Mouse (Mus musculus) gastrocnemius, adult 18-20 months (tissue): ENCODE results near the gene Fam196a. TPM values are rescaled to one million over a fixed set of nuclear protein-coding genes. Genes with fewer than 3 reads are reported as not detected.

Source experiments
- DNase-seq: peaks from one replicate; pipeline ENCODE4 v3.0.0; 2021; ENCODE audit warnings: low spot score
- long read RNA-seq, 2 experiments: library from polyadenylated mRNA; stranded (forward); transcript quantifications; one replicate each; pipeline ENCODE4 v2.0.0; 2021
- total RNA-seq, 2 experiments: library from RNA; stranded (reverse); gene quantifications; 2 replicates each; pipeline ENCODE4 v1.2.3; 2021

The Fam196a gene
- under 1 TPM in 1 of 2 experiments, not detected in 1; 0.07 TPM for total RNA-seq
- long read RNA-seq, experiment 1, result 0 reads
- long read RNA-seq, experiment 2, result 0 reads

DNA sequence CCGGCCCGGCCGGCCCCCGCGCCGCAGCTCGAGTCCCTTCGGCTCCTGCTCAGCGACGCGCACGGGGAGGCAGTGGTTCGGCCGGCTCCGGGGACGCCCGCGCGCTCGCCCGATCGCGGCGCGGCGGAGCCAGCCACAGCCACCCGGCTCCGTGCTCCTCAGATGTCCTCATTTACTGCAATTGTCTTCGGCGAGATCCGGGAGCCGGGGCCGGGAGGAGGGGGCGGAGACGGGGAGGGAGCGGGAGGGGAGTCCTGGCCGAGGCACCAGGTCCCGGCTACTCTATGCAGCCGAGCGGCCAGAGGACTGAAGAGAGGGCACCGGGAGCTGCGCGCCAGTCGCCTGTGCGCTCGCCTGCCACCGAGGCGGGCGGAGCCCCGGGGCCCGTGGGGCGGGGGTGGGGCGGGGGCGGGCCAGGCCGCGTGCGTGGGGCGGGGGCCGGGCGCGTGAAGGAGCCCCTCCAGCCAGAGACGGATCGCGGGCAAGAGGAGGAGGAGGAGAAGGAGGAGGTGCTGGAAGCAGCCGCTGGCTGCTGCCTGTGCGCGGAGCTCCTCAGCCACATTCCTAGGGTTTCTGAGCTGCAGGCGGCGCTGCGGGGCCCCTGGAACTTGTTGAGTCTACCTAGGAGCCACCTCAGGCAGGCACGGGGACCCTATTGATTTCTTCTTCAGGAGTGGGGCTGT lies at the start of gene Fam196a:
TSS of gene Fam196a (minus strand) at position 504 of the 683 bp plus-strand sequence.
- DNase-seq, result no peak

DNA sequence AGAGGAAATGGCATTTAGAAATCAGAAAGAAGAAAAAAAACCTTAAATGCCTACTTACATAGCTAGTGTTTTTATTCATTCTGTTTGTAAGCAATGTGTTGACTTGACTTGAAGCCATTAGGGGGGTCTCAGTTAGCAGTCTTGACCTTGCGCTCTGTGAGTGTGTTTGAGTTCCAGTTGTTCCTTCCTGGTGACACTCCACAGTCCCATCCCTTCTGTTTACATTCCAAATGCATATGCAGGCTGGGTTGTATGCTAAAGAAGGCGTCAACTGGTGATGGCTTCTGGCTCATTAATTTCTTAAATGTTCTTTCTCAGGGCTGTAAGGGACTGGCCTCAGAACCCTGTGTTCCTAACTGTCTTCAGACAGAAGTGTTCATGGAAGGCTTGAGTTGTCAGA lies 23.4 kb upstream of the Fam196a start:
- DNase-seq, result no peak

DNA sequence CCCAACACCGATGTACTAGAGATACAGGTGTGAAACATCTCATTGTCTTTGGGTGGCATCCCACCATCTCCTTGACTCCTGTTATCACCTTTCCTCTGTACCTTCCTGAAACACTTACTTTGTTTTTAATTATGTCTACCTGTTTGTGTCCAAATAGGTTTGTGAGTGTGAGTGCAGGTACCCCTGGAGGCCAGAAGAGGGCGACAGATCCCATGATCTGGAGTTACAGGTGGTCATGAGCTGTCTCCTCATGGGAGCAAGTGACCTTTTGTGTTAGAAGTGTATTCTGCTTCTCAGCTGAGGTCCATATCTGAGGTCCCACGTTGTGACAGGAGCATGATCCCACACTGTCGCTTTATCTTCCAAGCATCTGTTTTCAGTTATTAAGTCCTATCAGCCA lies 22.6 kb upstream of the Fam196a start:
- DNase-seq, result no peak

DNA sequence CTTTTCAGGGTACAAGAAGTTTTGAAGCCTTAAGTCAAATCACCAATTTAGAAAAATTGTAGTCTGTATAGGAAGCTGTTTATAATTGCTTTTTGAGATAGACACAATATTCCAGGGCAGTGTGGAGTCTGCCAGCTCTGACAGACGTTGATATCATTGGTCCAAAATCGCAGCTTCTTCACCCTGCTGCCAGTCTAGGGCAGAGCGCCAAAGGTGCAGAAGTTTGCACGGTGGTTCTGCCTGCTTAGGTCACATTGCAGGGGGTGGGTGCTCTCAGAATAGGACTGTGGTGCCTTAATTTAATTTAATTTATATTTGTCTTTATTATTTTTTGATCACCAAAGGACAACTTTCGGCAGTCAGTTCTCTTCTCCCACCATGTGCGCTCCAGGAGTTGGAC lies 20.9 kb upstream of the Fam196a start:
- no peak for DNase-seq

DNA sequence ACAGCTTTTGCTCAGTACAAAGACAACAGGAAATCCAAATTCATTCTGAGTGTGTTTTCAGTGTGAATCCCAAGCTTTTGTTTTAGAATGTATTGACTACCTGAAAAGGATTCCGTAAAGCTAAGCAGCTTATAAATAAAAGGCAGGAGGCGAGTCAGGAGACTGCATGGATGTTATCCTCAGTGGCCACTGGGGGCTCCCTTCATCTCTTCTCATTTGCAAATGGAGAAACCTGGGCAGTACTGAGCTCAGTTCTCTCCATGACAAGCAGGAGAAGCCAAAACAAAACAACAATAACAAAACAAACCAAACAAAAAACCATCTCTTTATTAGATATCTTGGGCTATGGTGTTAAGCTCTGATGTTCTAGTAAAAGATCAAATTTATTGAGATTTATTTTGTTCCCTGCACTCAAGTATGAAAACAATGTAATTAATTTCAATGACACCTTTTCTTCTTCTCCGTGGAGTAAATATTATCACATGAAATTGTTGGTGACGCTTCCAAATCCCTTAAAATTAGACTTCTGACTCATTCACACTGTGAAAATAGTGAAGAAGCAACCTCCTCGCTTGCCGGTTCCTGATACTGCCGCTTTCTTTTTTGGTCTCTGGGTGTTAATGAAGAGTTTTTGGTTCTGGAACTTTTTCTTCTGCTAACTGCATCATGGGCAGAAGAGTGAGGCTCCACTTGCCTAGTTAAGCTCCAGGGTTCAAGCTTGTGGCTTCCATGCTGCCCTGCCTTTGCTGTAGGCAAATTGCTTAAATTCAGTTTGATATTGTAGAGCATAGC lies 7.9 kb upstream of the Fam196a start:
- no peak for DNase-seq

DNA sequence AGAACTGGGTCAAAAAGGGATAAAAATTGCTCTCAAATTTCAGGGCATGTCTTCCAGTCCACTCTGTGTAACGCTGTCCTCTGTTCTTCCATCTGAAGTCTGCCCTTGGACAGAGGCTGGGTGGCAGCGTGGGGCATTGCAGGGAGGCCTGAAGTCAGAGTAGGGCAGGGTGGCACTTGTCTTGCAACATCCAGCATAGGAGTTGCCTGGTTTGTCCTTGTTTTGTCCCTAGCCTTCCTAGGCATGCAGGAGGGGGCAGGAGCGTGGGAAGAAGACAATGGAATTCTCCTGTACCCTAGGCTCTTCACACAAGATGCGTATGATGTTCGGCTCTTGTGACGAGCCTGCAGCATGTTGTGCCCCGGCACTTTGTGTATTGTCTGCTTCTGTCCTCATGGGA lies 5.5 kb upstream of the Fam196a start:
- no peak for DNase-seq

DNA sequence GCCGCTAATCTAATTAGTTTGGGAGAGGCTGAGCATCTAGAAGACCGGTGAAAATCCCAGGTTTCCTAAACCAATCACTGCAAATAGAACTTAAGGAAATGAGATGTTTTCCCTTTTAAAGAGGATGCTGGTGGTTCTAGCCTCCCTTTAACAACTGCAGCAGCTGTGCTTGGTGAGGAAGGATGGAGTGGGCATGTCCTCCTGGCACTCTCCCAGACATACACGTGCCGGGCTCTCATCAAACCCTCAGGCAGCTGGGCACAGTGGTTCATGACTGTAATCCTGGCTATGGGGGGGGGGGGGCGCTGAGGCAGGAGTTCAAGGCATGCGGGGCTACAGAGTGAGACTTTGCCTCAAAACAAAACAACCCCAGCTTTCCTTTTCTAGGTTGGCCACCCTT lies 4.8 kb upstream of the Fam196a start:
- no peak for DNase-seq

DNA sequence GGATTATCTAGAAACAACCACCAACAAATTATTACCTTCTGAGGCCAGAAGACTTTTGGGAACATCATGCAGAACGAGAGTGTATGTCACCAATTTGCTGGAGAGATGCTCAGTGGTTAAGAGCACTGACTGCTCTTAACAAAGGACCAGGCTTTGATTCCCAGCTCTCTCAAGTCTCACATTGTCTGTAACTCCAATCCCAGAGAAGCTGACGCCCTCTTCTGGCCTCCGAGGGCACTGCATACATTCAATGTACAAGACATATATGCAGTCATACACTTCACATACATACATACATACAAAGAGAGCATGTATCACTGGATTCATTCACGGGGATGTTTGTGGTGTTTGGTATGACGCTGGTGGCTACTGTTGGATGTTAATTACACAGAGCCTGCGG lies 3.7 kb upstream of the Fam196a start:
- DNase-seq, result no peak

DNA sequence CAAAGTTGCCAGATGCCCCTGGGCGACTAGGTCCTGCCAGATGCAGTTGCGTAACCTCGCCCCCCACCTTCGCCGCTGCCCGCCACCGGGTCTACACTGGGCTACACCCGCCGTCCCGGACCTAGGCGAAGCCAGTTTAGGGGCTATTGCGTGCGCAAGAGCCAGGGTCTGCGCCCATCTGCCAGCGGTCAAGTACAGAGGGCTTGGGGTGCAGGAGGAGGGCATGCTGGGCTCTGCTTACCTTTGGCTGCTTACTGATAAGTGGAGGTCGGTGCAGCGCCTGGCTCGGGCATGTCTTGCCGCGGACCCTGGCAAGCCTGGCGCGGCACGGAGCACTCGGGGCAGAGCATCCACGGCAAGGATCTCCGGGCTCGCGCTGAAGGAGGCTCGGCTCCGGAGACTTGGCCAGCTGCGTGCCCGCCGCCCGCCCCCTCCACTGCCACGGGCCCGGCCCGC lies 731 bp downstream of the Fam196a start:
- no peak for DNase-seq

DNA sequence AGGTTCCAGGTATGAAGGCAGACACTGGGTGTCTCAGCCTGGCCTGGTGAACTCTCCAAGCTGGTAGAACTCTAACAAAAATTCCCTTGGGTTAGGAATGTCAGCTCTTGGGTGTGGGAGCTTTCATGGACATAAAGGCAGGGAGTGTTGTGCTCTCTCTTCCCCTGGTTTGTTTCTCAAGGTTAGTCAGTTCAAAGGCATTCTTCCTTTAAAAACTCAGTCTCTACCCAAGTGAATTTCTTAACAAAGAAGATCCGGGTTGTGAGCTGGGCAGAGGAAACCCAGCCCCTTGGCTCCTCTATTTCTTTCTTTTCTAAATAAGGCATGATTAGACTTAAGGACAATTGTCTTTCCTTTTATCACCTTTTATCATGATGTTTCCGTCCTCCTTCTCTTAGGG lies 6.3 kb downstream of the Fam196a start:
- DNase-seq, result no peak

DNA sequence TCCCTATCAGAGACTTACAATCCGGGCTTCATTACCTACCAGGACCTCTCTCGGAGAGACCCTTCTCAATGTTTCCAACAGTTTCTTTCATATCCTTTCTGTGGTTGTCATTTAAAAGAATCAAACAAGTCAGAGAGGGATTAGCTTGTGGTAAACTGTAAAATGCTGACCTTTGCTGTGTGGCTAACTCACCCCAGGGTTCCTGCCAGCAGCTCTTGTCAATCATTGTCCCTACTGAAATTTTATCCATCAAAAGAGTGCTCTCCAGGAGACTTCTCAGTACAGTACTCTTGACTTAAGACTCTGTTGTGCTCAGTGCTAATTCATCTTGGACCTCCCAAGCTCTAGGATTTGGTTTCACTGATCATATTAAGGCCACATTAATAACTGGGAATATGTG lies 36.2 kb downstream of the Fam196a start:
- DNase-seq, result no peak

DNA sequence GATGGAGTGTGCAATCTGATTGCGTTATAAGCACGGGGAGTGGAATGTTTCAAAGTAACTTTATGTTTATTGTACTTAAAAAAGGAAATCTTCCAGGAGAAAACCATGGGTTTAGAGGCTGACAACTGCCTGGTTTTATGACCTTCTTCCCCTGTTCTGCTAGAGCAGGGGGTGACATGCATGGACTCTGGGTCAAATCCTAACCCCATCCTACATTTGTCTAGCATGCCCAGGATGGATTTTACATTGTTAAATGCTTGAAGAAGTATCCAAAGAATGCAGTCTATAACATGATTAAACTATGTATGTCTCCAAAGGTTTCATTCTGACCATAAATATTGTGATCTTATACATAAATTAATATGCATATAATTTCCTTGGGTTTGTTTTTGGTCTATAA lies 38.8 kb downstream of the Fam196a start:
- DNase-seq, result no peak

DNA sequence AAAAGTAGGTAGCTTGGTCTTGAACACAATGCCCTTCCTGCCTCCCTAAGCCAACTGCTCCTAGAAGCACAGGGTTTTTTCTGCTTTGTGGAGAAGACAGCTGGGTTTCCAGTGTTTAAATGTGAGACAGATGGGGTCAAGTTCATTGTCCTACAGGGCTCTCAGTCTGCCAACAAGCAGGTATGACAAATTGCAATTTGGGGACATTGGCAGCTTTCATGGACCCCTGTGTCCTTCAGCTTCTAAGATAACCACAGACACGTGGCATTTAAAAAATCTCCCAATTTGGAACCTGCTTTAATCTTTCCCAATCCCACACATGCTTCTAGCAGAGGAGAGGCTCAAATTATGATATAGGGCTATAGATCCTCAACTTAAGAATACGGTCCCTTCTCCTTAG lies 43.6 kb downstream of the Fam196a start:
- no peak for DNase-seq

DNA sequence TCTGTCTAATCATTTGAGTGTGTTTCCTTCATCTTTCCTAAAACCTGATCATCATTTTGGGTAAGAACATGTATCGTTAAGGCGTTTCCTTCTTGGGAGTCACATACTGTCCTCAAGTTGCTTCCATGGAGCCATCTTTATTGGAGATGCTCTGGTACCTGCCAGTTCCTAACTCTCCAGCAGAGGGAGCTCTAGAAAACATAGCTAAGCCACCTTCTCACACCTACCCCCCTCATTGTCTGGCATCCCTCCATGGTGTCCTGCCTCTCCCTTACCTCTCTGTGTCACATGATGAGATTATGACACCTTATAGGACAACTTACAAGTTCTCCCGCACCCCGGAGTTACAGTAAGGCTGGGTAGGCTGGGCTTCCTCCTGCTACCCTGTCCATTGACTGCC lies 45.3 kb downstream of the Fam196a start:
- no peak for DNase-seq

DNA sequence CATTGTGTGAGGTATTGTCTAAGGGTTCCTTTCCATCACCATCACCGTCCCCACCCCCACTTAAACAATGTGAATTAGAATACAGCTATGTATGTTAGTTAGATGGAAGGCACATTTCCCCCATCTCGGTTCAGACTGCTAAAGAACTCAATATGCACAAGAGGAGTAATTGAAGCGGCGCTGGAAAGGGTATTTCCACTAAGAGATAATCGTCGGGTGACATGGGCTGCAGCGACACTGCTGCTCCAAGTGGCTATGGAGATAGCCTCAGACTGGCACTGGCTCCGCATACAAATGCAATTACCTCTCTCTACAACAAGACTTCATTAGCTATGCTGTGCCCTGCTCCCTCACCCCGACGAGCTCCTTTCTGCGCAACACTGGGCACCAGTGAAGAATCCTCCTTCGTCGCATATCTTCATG lies 45.8 kb downstream of the Fam196a start:
- no peak for DNase-seq

DNA sequence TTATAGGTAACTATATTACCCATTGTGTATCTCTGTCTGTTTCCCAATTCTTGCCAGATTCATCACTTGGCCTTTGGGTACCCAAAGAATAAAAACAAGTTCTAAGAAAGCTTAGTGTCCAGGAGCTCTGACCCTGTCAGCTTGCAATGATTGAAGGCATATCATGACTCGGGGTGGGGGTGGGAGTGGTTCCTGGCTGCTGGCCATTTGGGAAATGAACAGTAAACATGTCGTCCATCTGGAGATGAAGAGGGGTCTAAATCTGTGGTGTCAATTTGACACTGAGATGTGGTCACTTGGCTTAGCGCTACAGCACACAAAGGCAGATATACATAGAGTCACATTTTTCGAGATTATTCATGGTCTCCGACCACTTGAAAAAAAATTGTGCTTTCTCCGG lies 54.7 kb downstream of the Fam196a start:
- DNase-seq, result no peak

DNA sequence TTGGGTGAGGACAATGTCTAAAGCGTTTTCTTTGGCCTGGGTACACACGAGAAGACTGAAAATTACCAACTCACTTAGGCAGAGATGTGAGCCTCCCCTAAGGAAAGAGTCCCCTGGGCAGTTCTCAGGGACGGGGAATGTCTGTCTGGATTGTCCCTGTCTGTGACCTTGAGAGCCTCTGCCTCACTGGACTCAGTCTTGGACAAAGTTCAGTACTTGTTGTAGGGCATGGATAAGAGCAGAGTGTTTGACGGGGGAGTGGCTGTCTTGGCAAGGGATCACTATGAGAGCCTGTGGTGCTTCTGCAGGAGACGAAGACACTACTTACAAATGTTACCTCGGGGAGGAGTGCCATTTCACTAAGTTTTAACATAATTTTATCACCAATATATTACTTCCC lies 57.8 kb downstream of the Fam196a start:
- no peak for DNase-seq

DNA sequence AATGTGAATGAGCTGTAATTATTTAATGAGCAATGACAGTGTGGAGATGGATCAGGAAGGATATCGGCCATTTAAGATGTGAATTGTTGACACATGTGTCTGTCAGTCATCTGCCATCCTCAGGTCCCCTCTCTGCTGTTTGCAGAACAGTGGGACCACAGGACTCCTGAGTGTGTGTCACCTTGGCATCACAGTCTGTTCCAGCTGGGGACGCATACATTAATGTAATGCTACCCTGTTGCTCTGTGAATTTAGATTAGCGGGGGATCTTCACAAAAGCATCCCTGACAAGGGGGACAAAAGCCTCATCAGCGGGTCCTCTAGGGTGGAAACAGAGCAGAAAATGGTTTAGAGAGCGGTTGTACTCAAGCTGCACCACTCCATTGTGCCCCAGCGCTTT lies 59.2 kb downstream of the Fam196a start:
- no peak for DNase-seq

DNA sequence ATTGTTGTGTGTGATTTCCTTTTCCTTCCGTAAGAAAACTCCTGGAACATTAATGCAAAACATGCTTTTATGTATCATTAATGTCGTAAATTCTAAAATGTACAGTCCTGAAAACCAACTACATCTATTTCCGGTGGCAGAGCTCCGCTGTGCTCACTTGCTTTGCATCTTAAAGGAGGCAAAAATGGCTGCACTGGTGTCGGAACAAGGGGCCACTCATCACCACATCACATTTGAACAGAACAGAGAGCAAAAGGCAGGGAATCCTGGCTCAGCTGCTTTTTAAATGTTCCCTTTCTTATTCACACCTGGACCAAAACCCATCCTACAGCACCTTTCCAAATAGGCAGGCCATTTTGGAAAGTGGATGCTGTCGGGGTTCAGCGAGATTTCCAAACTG lies 65.2 kb downstream of the Fam196a start:
- DNase-seq, result no peak

DNA sequence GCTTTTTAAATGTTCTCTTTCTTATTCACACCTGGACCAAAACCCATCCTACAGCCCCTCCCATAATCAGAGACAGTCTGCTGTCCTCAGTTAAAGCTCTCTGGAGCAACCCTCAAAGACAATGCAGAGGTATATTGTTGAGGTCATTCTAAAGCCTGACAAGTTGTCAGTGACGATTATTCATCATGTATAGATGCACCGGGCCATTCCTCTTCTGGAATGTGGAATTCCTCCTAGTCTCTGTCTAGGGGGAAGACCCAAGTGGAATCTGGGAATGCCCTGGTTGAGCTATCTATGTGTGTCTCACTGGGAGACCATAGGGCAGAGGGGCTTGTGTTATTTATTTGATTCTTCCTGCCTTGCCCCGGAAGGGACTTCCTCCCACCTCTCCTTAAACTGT lies 65.7 kb downstream of the Fam196a start:
- DNase-seq, result no peak

DNA sequence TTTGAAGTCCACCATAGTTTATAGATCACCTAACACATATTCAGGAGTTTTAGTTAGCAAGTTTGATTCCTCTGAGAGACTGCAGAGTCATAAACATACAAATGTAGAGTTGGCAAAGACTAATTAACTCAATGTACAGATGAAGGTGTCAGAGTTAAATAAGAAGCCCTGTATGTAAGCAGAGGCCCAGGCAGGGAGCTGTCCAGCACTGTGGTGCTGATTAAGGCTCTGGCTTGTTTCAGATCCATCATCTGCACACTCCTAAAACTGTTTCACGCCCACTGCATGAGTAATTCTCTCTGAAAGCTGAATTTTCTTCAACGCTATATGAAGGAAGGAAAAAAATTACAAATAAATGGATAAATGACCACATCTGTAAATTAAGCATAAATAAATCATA lies 74.1 kb downstream of the Fam196a start:
- peak; percentile 6 for DNase-seq

DNA sequence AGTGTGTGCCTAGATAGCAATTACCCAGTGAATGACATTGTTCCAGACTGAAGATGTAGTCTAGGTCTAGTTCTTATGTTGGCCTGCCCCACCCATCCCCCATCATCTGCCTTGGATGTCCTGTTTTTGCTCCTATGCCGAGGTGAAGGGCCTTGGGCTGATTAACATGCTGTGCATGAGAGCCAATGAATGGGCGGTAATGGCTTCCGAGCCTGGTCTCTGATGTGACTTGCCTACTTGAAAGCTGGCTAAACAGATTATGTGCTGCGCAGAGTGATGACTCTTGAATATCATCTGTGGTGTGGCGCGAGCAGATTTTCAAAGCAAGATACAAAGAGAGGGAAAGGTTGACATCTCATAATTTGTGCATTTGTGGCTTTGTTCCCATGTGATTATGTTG lies 76.2 kb downstream of the Fam196a start:
- DNase-seq, result no peak

DNA sequence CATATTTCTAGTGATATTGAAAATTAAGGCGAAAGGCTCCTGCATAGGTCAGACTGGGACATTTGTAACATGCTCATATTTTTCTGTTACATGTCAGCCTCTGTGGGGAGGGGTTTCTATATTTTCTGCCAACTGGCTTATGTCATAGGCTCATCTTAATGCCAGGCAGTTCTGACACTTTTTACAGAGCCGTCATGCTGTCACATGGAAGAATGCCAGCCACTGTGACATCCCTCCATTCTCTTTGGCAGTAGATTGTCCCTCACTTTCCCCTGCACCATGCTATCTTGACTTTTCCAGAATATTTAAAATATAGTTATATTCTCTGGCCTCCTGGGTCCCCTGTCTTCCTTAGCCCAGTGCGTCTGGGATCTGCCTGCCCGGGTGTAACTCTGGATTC lies 95.5 kb downstream of the Fam196a start:
- DNase-seq, result no peak
